Mouse (Mus musculus) forebrain, embryonic 15.5 days (tissue): Measurements from ENCODE around the gene Prkcq. TPM values are rescaled to one million over a fixed set of nuclear protein-coding genes. Genes with fewer than 3 reads are reported as not detected.

Experiments
- ATAC-seq: fragments of 200-750 bp; cut with Nextera tagmentation; replicated peaks from 2 replicates; pipeline ENCODE4 v1.8.0; 2017; ENCODE audit warnings: mild to moderate bottlenecking, moderate TSS enrichment, moderate library complexity
- H3K27ac ChIP-seq: fragments of 300-500 bp; sonication (generic); replicated peaks from 2 replicates; pipeline ENCODE4 v1.5.1; 2015; ENCODE audit warnings: mild to moderate bottlenecking, inconsistent platforms
- H3K27me3 ChIP-seq: fragments of 300-500 bp; sonication (generic); 2 replicates; pipeline ENCODE4 v1.6.1; 2015; ENCODE audit warnings: inconsistent platforms
- H3K36me3 ChIP-seq: fragments of 300-500 bp; sonication (generic); 2 replicates; pipeline ENCODE4 v1.6.1; 2015; ENCODE audit warnings: mild to moderate bottlenecking, inconsistent platforms
- H3K4me1 ChIP-seq: fragments of 300-500 bp; sonication (generic); 2 replicates; pipeline ENCODE4 v1.6.1; 2015; ENCODE audit warnings: inconsistent platforms
- H3K4me2 ChIP-seq: fragments of 300-500 bp; sonication (generic); replicated peaks from 2 replicates; pipeline ENCODE4 v1.6.1; 2015; ENCODE audit warnings: mild to moderate bottlenecking, inconsistent platforms
- H3K4me3 ChIP-seq: fragments of 300-500 bp; sonication (generic); 2 replicates; pipeline ENCODE4 v1.5.1; 2015; ENCODE audit warnings: mild to moderate bottlenecking, inconsistent platforms
- H3K9ac ChIP-seq: fragments of 300-500 bp; sonication (generic); replicated peaks from 2 replicates; pipeline ENCODE4 v1.6.1; 2015; ENCODE audit warnings: mild to moderate bottlenecking, inconsistent platforms
- H3K9me3 ChIP-seq: fragments of 300-500 bp; sonication (generic); 2 replicates; pipeline ENCODE4 v1.6.1; 2016; ENCODE audit warnings: inconsistent platforms
- WGBS: fragments of 180-500 bp; shearing (Covaris S2); methylation state at CpG from one replicate; pipeline ENCODE4 v1.1.7; 2015; ENCODE audit warnings: mixed read lengths; 5-methylcytosine and 5-hydroxymethylcytosine counted together
- polyA plus RNA-seq: library from polyadenylated mRNA; unstranded; fragments of >200 nt; fragmentation: Nextera tagmentation; extraction: Ambion mirVana; gene quantifications from 2 replicates; pipeline ENCODE4 v1.2.1, GENCODE M21; 2015

The Prkcq gene
- polyA plus RNA-seq, 1 experiment from 2014 or later: 3.5 TPM

DNA sequence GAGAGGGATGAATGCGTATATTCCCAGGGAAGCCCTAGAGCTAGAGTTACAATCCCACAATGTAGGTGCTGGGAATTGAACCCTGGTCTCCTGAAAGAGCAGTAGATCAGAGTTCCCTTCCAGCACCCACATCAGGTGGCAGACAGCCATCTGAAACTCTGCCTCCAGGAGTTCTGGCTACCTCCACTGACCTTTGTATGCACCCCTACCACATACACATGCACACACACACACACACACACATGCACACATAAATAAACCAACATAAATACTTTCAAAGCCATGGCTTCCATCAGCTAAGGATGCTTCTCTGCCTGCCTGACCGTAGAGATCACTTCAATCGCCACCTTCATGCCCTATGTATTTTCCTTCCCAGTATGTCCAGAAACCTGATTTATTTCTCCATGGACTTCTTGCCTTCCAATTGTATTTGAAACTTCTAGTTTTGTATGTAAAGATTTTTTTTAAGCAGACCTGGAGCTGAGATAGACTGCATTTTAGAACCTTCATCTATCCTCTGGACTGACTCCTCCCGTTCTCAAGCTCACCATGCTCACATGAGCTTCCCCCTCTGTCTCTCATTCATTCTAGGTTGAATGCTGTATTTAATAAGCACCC lies 17.4 kb downstream of the Prkcq start:
- Histone ChIP-seq H3K4me1 (no peaks in the 10 kb centered on the region), H3K27me3 (no peaks in the 10 kb centered on the region), H3K4me3 (no peak overlapping the region), H3K9me3 (no peaks in the 10 kb centered on the region), H3K4me2 (no peak overlapping the region), H3K27ac (no peak overlapping the region), H3K36me3 (no peaks in the 10 kb centered on the region), H3K9ac (no peak overlapping the region)
- WGBS: 89% methylated on average over 4 of the region's 4 CpGs
- no peak for ATAC-seq

DNA sequence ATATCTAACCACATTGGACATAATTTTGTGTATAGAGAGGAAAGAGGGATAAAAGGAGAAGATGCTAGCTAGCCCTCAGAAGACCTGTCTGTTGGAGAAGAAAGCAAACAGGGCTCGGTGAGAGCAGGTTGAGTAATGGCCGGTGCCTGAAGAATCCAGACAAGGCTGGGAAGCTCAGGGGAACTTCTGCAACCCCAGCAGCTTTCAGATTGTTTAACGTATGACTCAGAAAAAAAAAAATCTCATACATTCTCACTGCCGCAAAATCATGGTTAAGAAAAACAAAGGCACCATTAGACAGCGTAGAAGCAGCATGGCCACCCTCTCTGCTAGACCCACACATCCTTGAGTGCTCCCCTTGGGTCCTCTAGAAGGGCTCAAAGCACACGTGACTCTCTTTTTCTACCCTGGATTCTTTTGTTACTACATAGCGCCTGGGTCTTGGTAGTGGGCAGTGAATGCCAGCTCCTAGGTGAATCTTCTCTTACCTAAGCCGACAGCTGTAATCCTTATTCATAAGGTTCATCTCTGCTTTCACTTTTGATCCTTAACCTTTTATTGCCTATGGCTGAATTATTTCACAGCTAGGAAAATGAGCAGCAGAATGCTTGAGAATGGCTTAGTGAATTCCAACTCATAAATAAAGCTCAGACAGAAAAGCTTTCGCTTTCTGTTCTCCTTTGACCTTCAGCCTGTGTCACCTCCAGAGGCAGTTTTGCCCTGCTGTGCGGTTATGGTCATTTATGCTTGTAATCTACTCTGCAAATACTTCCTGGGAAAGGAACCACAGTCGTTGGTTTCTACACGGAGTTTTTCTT lies 20.6 kb downstream of the Prkcq start:
- H3K4me3 ChIP-seq: no peak overlapping the region

GRCm38 (mm10) chr2:11193099-11193618 lies 21.3 kb downstream of the Prkcq start:
- Histone ChIP-seq H3K36me3 (no peaks in the 10 kb centered on the region), H3K27me3 (no peaks in the 10 kb centered on the region), H3K4me3 (no peak overlapping the region), H3K4me1 (no peaks in the 10 kb centered on the region), H3K27ac (no peak overlapping the region), H3K9ac (no peak overlapping the region), H3K9me3 (no peaks in the 10 kb centered on the region), H3K4me2 (no peak overlapping the region)
- no peak for ATAC-seq
- WGBS: 87% methylated on average over 6 of the region's 6 CpGs

More for the DNA sequence above, 20.6 kb downstream of the Prkcq start:
- WGBS: 73% methylated on average over 12 of the region's 12 CpGs
- ATAC-seq: no peak
- Histone ChIP-seq H3K27ac (no peak overlapping the region), H3K27me3 (no peaks in the 10 kb centered on the region), H3K9me3 (no peaks in the 10 kb centered on the region), H3K36me3 (no peaks in the 10 kb centered on the region), H3K9ac (no peak overlapping the region), H3K4me1 (no peaks in the 10 kb centered on the region), H3K4me2 (no peak overlapping the region)

GRCm38 (mm10) chr2:11194732-11195340 lies 22.9 kb downstream of the Prkcq start:
- Histone ChIP-seq H3K27me3 (no peaks in the 10 kb centered on the region), H3K27ac (no peak overlapping the region), H3K4me3 (no peak overlapping the region), H3K4me1 (no peaks in the 10 kb centered on the region), H3K9ac (no peak overlapping the region), H3K36me3 (no peaks in the 10 kb centered on the region), H3K9me3 (no peaks in the 10 kb centered on the region), H3K4me2 (no peak overlapping the region)
- ATAC-seq: no peak
- 89% methylated on average over 5 of the region's 5 CpGs for WGBS

- Histone ChIP-seq H3K4me3 (no peak overlapping the region), H3K4me2 (no peak overlapping the region), H3K9me3 (no peaks in the 10 kb centered on the region), H3K27ac (no peak overlapping the region), H3K27me3 (no peaks in the 10 kb centered on the region), H3K4me1 (no peaks in the 10 kb centered on the region), H3K36me3 (no peaks in the 10 kb centered on the region), H3K9ac (no peak overlapping the region)
- 89% methylated on average over 2 of the region's 2 CpGs for WGBS
- no peak for ATAC-seq
Measured at GRCm38 (mm10) chr2:11196071-11196470, 24.2 kb downstream of the Prkcq start.

DNA sequence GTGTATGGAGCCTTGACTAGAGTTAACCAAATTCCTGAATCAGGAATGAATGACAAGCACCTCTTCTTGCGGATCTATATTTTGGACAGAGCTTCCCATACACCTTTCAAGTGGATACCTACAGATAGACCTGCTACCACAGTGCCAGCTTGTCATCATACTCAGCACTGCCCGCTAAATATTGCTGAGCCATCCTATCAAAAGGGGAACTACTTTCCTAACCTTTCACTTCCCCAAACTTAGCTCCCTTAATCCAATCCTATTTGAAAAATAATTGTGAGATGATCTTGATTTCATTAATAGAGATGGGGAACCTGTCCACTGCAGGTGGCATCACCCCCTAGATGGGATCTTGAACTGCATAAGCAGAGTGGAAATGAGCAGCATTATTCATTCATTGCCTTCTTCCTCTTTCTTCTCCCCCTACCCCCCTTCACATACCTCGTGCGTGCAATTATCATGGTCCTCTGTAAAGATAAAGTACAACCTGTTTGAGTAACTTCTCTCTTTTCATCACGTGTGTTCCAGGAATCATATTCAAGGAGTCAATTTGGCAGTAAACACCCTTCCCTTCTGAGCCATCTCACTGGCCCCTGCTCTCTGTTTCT lies 25.1 kb downstream of the Prkcq start:
- no peaks in the 10 kb centered on the region for H3K36me3 ChIP-seq
- H3K9me3 ChIP-seq: no peaks in the 10 kb centered on the region
- 90% methylated on average over 5 of the region's 5 CpGs for WGBS
- H3K27ac ChIP-seq: no peak overlapping the region
- H3K4me2 ChIP-seq: no peak overlapping the region
- H3K4me3 ChIP-seq: no peak overlapping the region
- no peaks in the 10 kb centered on the region for H3K27me3 ChIP-seq
- no peaks in the 10 kb centered on the region for H3K4me1 ChIP-seq
- H3K9ac ChIP-seq: no peak overlapping the region
- no peak for ATAC-seq

DNA sequence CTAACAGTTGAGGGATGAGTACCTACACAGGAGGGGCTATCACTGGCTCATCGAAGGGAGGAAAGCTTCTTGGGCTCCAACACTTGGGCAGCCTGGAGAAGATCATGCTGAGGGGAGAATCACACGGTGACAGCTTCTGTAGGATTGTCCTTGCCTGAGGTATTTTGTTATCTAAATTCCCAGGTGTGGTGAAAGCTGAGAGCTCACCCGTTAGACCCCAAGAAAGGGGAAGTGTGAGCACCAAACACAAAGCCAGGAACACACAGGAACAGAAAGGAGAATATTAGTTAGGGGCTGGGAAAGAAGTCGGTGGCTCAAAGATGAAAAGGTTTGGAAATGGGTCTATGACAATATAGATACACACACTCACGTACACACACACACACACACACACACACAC lies 27.7 kb downstream of the Prkcq start:
- 86% methylated on average over 5 of the region's 5 CpGs for WGBS
- no peak overlapping the region for H3K4me2 ChIP-seq
- H3K9me3 ChIP-seq: no peaks in the 10 kb centered on the region
- no peaks in the 10 kb centered on the region for H3K4me1 ChIP-seq
- H3K9ac ChIP-seq: no peak overlapping the region
- ATAC-seq: no peak
- no peaks in the 10 kb centered on the region for H3K27me3 ChIP-seq
- no peak overlapping the region for H3K4me3 ChIP-seq
- H3K27ac ChIP-seq: no peak overlapping the region
- H3K36me3 ChIP-seq: no peaks in the 10 kb centered on the region

GRCm38 (mm10) chr2:11202841-11203240 lies 30.9 kb downstream of the Prkcq start:
- H3K27ac ChIP-seq: no peak overlapping the region
- no peak overlapping the region for H3K4me2 ChIP-seq
- no peaks in the 10 kb centered on the region for H3K9me3 ChIP-seq
- H3K9ac ChIP-seq: no peak overlapping the region
- no peaks in the 10 kb centered on the region for H3K36me3 ChIP-seq
- no peak overlapping the region for H3K4me3 ChIP-seq
- no peaks in the 10 kb centered on the region for H3K4me1 ChIP-seq
- WGBS: 92% methylated on average over 11 of the region's 11 CpGs
- no peaks in the 10 kb centered on the region for H3K27me3 ChIP-seq
- ATAC-seq: no peak

- Histone ChIP-seq H3K4me2 (no peak overlapping the region), H3K36me3 (no peaks in the 10 kb centered on the region), H3K4me1 (no peaks in the 10 kb centered on the region), H3K27me3 (no peaks in the 10 kb centered on the region), H3K27ac (no peak overlapping the region), H3K4me3 (no peak overlapping the region), H3K9me3 (no peaks in the 10 kb centered on the region), H3K9ac (no peak overlapping the region)
- ATAC-seq: no peak
- WGBS: 77% methylated on average over 5 of the region's 5 CpGs
Measured at GRCm38 (mm10) chr2:11203261-11203660, 31.4 kb downstream of the Prkcq start.

- Histone ChIP-seq H3K27me3 (no peaks in the 10 kb centered on the region), H3K4me3 (no peak overlapping the region), H3K36me3 (no peaks in the 10 kb centered on the region), H3K9ac (no peak overlapping the region), H3K9me3 (no peaks in the 10 kb centered on the region), H3K27ac (no peak overlapping the region), H3K4me1 (no peaks in the 10 kb centered on the region), H3K4me2 (no peak overlapping the region)
- 70% methylated on average over 5 of the region's 5 CpGs for WGBS
- ATAC-seq: no peak
Measured at GRCm38 (mm10) chr2:11204232-11204631, 32.3 kb downstream of the Prkcq start.

GRCm38 (mm10) chr2:11204961-11205360 lies 33.1 kb downstream of the Prkcq start:
- Histone ChIP-seq H3K4me2 (no peak overlapping the region), H3K27ac (no peak overlapping the region), H3K9me3 (no peaks in the 10 kb centered on the region), H3K9ac (no peak overlapping the region), H3K27me3 (no peaks in the 10 kb centered on the region), H3K36me3 (no peaks in the 10 kb centered on the region), H3K4me3 (no peak overlapping the region), H3K4me1 (no peaks in the 10 kb centered on the region)
- WGBS: 90% methylated on average over 9 of the region's 9 CpGs
- ATAC-seq: no peak

GRCm38 (mm10) chr2:11205720-11206119 lies 33.8 kb downstream of the Prkcq start:
- no peak for ATAC-seq
- H3K27me3 ChIP-seq: no peaks in the 10 kb centered on the region
- H3K4me3 ChIP-seq: no peak overlapping the region
- H3K36me3 ChIP-seq: no peaks in the 10 kb centered on the region
- H3K4me1 ChIP-seq: no peaks in the 10 kb centered on the region
- no peak overlapping the region for H3K9ac ChIP-seq
- H3K4me2 ChIP-seq: no peak overlapping the region
- H3K27ac ChIP-seq: no peak overlapping the region
- 97% methylated on average over 6 of the region's 6 CpGs for WGBS
- no peaks in the 10 kb centered on the region for H3K9me3 ChIP-seq
